Mouse (Mus musculus) neural tube, embryonic 14.5 days (tissue): ENCODE measurements around the gene Gmpr2. TPM values are rescaled to one million over a fixed set of nuclear protein-coding genes. Genes with fewer than 3 reads are reported as not detected.

Source experiments
- ATAC-seq: fragments of 200-750 bp; cut with Nextera tagmentation; 2 replicates; pipeline ENCODE4 v1.8.0; 2017; ENCODE audit warnings: low read depth, mild to moderate bottlenecking, moderate TSS enrichment, moderate library complexity
- H3K27ac ChIP-seq: fragments of 300-500 bp; sonication (generic); 2 replicates; pipeline ENCODE4 v1.5.1; 2014; ENCODE audit warnings: low read depth, mild to moderate bottlenecking, control low read depth, low read length, moderate library complexity, mixed read lengths
- H3K27me3 ChIP-seq: fragments of 300-500 bp; sonication (generic); 2 replicates; pipeline ENCODE4 v1.6.1; 2014; ENCODE audit warnings: low read length; ENCODE audit not compliant: control insufficient read depth, insufficient read depth
- H3K36me3 ChIP-seq: fragments of 300-500 bp; sonication (generic); 2 replicates; pipeline ENCODE4 v1.6.1; 2014; ENCODE audit warnings: low read length, mixed read lengths; ENCODE audit not compliant: control insufficient read depth, insufficient read depth
- H3K4me1 ChIP-seq: fragments of 300-500 bp; sonication (generic); 2 replicates; pipeline ENCODE4 v1.6.1; 2014; ENCODE audit warnings: low read length; ENCODE audit not compliant: control insufficient read depth, insufficient read depth
- H3K4me2 ChIP-seq: fragments of 300-500 bp; sonication (generic); 2 replicates; pipeline ENCODE4 v1.6.1; 2014; ENCODE audit warnings: mild to moderate bottlenecking, low read depth, low read length, control low read depth
- H3K4me3 ChIP-seq: fragments of 300-500 bp; sonication (generic); 2 replicates; pipeline ENCODE4 v1.5.1; 2014; ENCODE audit warnings: low read depth, low read length, control low read depth, mixed read lengths
- H3K9ac ChIP-seq: fragments of 300-500 bp; sonication (generic); replicated peaks from 2 replicates; pipeline ENCODE4 v1.6.1; 2014; ENCODE audit warnings: low read depth, mild to moderate bottlenecking, control low read depth, low read length, mixed read lengths
- H3K9me3 ChIP-seq: fragments of 300-500 bp; sonication (generic); 2 replicates; pipeline ENCODE4 v1.6.1; 2016; ENCODE audit warnings: low read length; ENCODE audit not compliant: control insufficient read depth
- WGBS: fragments of 180-500 bp; shearing (Covaris S2); extraction: QIAGEN DNeasy Blood & Tissue Kit; methylation state at CpG from one replicate; pipeline ENCODE4 v1.1.7; 2014; 5-methylcytosine and 5-hydroxymethylcytosine counted together
- polyA plus RNA-seq: library from polyadenylated mRNA; unstranded; fragments of >200 nt; fragmentation: Nextera tagmentation; extraction: Ambion mirVana; gene quantifications from 2 replicates; pipeline ENCODE4 v1.2.1, GENCODE M21; 2014

The Gmpr2 gene
- polyA plus RNA-seq, 1 experiment from 2014 or later = 42.5 TPM

- WGBS = 77% methylated on average over 8 of the region's 8 CpGs
- Histone ChIP-seq H3K9me3 (no peaks in the 10 kb centered on the region), H3K4me3 (no peak overlapping the region), H3K4me1 (no peaks in the 10 kb centered on the region), H3K27ac (no peak overlapping the region), H3K4me2 (no peak overlapping the region), H3K9ac (no peak overlapping the region), H3K27me3 (no peaks in the 10 kb centered on the region), H3K36me3 (no peaks in the 10 kb centered on the region)
- no peak for ATAC-seq
These were observed 56.3 kb downstream of the Gmpr2 start for GRCm38 (mm10) chr14:55727889-55728685.

Other genes with a start within 250 kb of the Gmpr2 start
- 7.6 and 16.7 TPM in 2 replicates for gene Dhrs4, start 193.2 kb upstream of the Gmpr2 start, polyA plus RNA-seq
- gene Carmil3, start 181.3 kb upstream of the Gmpr2 start, polyA plus RNA-seq = 28.5 and 46.2 TPM in 2 replicates
- 13.3 and 16.3 TPM in 2 replicates for gene Cpne6, start 161.5 kb upstream of the Gmpr2 start, polyA plus RNA-seq
- 0.13 and 0.20 TPM in 2 replicates for gene Nrl, start 147.0 kb upstream of the Gmpr2 start, polyA plus RNA-seq
- gene Pck2, start 131.7 kb upstream of the Gmpr2 start, polyA plus RNA-seq = 17.6 and 19.5 TPM in 2 replicates
- gene Dcaf11, start 111.9 kb upstream of the Gmpr2 start, polyA plus RNA-seq = 112 and 114 TPM in 2 replicates
- 1.5 TPM in 1 of 2 replicates, not detected in the other for gene A730061H03Rik, start 111.5 kb upstream of the Gmpr2 start, polyA plus RNA-seq
- 0.58 TPM in 1 of 2 replicates, not detected in the other for gene Fitm1, start 96.3 kb upstream of the Gmpr2 start, polyA plus RNA-seq
- gene Psme1, start 93.8 kb upstream of the Gmpr2 start, polyA plus RNA-seq = 200 and 226 TPM in 2 replicates
- 38.9 and 48.8 TPM in 2 replicates for gene Emc9, start 86.6 kb upstream of the Gmpr2 start, polyA plus RNA-seq
- 162 and 184 TPM in 2 replicates for gene Psme2, start 80.8 kb upstream of the Gmpr2 start, polyA plus RNA-seq
- gene Rnf31, start 80.2 kb upstream of the Gmpr2 start, polyA plus RNA-seq = 12.3 and 18.8 TPM in 2 replicates
- gene Irf9, start 68.4 kb upstream of the Gmpr2 start, polyA plus RNA-seq = 6.6 and 8.6 TPM in 2 replicates
- 7.0 and 9.3 TPM in 2 replicates for gene Rec8, start 53.9 kb upstream of the Gmpr2 start, polyA plus RNA-seq
- 109 and 110 TPM in 2 replicates for gene Ipo4, start 36.0 kb upstream of the Gmpr2 start, polyA plus RNA-seq
- gene Gm49378, start 34.0 kb upstream of the Gmpr2 start, polyA plus RNA-seq = 2.9 TPM in 2 replicates
- gene Tm9sf1, start 28.1 kb upstream of the Gmpr2 start, polyA plus RNA-seq = 55.9 and 66.9 TPM in 2 replicates
- 0.24 TPM in 1 of 2 replicates, not detected in the other for gene Tssk4, start 21.8 kb upstream of the Gmpr2 start, polyA plus RNA-seq
- gene Mdp1, start 11.4 kb upstream of the Gmpr2 start, polyA plus RNA-seq = 69.0 and 75.5 TPM in 2 replicates
- gene Nedd8, start 183 bp downstream of the Gmpr2 start, polyA plus RNA-seq = 550 and 603 TPM in 2 replicates
- gene Tinf2, start 9.9 kb downstream of the Gmpr2 start, polyA plus RNA-seq = 28.3 and 28.6 TPM in 2 replicates
- gene Tgm1, start 42.0 kb downstream of the Gmpr2 start, polyA plus RNA-seq = 0.11 and 0.33 TPM in 2 replicates
- gene Rabggta, start 50.3 kb downstream of the Gmpr2 start, polyA plus RNA-seq = 47.1 and 59.2 TPM in 2 replicates
- gene Dhrs1, start 73.7 kb downstream of the Gmpr2 start, polyA plus RNA-seq = 73.6 and 75.5 TPM in 2 replicates
- 27.4 and 30.1 TPM in 2 replicates for gene Nop9, start 73.8 kb downstream of the Gmpr2 start, polyA plus RNA-seq
- gene Cideb, start 86.5 kb downstream of the Gmpr2 start, polyA plus RNA-seq = not detected in 2 replicates
- gene Ltb4r2, start 89.5 kb downstream of the Gmpr2 start, polyA plus RNA-seq = 0.27 and 0.59 TPM in 2 replicates
- 0.19 and 0.24 TPM in 2 replicates for gene Ltb4r1, start 94.0 kb downstream of the Gmpr2 start, polyA plus RNA-seq
- 1.9 and 3.9 TPM in 2 replicates for gene Adcy4, start 112.2 kb downstream of the Gmpr2 start, polyA plus RNA-seq
- gene Ripk3, start 116.9 kb downstream of the Gmpr2 start, polyA plus RNA-seq = 1.9 and 2.2 TPM in 2 replicates
- 5.5 and 10.4 TPM in 2 replicates for gene Nfatc4, start 151.2 kb downstream of the Gmpr2 start, polyA plus RNA-seq
- 5.8 and 10.2 TPM in 2 replicates for gene Nynrin, start 182.1 kb downstream of the Gmpr2 start, polyA plus RNA-seq
- 0.24 and 0.91 TPM in 2 replicates for gene Cbln3, start 212.5 kb downstream of the Gmpr2 start, polyA plus RNA-seq
- 5.9 and 7.3 TPM in 2 replicates for gene Khnyn, start 213.0 kb downstream of the Gmpr2 start, polyA plus RNA-seq
- 138 and 163 TPM in 2 replicates for gene Sdr39u1, start 228.4 kb downstream of the Gmpr2 start, polyA plus RNA-seq